Mouse (Mus musculus): Measurements from ENCODE around the gene Cnnm2.

DNA sequence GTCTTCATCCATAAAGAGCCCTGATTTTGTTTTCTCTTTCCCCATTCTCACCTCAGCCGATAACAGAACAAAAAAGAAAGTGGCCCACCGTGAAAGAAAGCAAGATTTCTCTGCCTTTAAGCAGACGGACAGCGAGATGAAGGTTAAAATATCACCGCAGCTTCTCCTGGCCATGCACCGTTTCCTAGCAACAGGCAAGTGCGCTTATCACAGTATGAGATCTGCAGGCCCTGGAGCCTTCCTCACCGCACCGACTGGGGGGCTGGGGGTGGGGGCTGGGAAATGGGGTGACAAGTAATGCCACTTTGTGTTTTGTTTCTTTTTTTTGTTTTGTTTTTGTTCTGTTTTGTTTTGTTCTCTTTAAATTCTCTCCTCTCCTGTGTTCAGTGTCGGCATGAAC is 95.4 kb downstream of the Cnnm2 start:
- no peak for TF ChIP-seq CTCF (IDR thresholded peaks at IDR 0.05)
- TF ChIP-seq EP300 (IDR thresholded peaks at IDR 0.05): no peak
